Mouse (Mus musculus) adrenal gland, postnatal 4 days (tissue): Measurements from ENCODE around the gene Coro2b. TPM values are rescaled to one million over a fixed set of nuclear protein-coding genes. Genes with fewer than 3 reads are reported as not detected.

Experiments used
- DNase-seq, 2 experiments: peaks; one replicate each; pipeline ENCODE4 v3.0.0; 2021 to 2022; ENCODE audit warnings: low spot score in 2 of 2, mixed read lengths in 2 of 2
- total RNA-seq, 2 experiments: library from RNA; stranded (reverse); gene quantifications; 2 replicates each; pipeline ENCODE4 v1.2.3; 2021

The Coro2b gene
- total RNA-seq, 2 experiments from 2014 or later, result 28.4 to 32.6 TPM

DNA sequence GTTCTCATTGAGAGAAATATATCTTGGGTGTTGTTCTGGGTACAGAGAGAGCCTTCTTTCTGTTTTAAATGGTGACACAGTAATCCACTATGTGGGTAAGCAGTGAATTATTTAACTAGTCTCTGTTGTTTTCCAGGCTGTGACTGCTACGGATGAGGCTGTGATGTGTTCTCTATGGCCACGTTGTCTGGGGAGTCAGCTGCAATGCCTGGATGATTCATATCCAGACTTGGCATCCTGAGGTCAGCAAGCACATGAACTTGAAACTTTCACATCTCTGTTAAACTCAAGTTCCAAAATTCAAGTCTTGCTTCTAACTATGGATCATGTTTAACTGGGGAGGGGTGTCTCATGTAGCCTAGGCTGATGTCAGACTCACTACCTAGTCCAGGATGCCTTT is 142.7 kb downstream of the Coro2b start:
- DNase-seq, result no peak

DNA sequence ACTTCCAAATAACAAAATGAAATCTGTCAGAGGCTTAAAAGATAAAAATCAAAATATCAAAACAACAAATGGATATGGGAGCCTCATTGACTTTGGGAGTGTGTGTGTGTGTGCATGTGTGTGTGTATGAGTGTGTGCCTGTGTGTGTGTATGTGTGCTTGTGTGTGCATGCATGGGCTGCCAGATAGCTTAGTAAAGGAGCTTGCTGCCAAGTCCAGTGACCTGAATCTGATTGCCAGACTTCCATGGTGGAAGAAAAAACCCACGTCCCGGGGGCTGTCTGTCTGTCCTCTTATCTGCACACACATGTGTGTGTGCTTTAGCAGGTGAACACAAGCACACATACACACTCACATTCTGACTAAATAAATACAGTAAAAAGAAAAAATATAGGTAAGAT is 143.3 kb downstream of the Coro2b start:
- no peak for DNase-seq

DNA sequence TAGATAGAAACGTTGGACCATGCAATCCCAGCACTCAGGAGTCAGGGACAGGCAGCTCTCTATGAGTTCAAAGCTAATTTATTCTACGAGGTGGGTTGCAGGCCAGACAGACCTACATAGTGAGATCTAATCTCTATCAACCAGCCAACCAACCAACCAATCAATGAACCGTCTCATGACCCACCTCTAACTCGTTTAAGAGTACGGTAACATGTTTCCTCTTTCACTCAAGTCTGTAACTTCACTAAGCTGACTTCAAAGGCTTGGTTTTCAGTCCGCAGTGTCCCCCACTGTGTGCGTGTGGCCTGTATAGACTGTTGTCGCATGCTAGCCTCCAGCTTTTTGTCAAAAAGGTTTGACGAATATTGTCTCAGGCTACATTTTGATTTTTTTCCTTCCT is 147.1 kb downstream of the Coro2b start:
- DNase-seq, result no peak

DNA sequence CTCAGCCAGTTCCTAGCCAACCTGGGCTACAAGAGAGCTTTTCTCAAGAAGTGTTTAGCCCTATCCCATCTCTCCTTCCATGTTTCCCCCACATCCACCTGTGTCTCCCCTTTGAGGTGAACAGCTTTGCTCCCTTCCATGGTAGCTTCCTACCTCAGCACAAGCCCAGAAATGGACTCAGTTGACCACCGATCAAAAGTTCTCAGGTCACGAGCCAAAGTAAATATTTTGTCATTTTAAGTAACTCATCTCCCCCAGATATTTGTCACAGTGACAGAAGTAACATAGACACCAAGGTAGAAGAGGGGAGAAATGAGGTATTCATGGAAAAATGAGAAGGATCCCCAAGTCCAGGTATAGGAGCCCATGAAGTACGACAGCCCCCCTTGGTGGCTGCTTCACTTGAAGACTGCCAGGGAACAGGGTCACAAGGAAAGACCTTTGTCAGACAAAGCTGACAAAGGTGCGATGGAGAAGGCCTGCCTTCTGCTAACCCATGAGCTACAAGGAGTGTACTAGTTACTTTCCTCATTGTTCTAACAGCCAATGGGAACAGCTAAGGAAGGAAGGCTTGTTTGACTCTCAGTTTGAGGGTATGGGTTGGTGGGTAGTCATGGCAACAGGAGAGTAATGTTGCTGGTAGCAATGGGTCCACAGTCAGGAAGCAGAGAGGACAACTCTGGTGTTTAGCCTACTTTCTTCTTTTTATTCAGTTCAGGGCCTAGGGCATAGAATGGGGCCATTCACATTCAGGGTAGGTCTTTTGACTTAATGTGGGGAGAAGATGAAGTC is 150.9 kb downstream of the Coro2b start:
- DNase-seq, result no peak

DNA sequence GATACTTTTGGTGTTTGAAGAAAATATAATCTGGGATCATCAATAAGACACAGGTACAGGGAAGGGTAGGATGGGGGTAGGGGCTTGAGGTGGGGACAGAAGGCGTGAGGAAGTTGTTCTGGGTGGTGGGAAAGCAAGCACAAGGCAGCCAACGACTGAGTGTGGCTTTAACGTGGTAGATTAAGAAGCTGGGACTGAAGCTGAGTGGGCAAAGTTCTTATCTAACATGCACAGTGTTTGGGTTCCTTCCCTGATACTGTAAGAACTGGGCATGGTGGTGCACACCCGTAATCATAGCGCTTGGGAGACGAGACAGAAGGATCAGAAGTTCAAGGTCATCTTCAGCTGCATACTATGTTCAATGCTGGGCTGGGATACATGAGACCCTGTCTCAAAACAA is 151.8 kb downstream of the Coro2b start:
- DNase-seq, result no peak

DNA sequence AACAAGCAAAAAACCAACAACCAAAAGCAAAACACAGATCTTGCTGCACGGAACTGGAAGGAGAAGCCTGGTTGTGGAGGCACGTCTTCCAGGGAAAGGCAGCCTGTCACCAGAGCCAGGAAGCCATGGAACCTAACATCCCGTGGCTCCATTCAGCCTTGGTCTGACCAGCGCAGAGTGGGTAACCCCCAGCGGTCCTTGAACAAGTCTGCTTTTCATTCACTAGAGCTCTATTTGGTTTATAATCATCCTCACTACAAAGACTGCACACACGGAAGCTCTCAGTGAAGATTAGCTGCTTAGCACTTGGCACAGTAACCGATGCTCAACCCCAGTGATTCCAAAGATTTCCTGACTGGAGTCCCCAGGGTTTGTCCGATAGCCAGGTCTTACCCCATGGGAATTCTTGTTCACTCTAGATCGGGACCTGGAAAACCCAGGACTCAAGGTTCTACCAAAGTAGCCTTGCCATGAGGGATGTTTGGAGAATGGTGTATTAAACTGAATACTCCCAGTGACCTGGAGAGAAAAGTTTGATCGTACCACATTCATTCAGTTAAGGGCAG is 154.2 kb downstream of the Coro2b start:
- DNase-seq, result no peak

DNA sequence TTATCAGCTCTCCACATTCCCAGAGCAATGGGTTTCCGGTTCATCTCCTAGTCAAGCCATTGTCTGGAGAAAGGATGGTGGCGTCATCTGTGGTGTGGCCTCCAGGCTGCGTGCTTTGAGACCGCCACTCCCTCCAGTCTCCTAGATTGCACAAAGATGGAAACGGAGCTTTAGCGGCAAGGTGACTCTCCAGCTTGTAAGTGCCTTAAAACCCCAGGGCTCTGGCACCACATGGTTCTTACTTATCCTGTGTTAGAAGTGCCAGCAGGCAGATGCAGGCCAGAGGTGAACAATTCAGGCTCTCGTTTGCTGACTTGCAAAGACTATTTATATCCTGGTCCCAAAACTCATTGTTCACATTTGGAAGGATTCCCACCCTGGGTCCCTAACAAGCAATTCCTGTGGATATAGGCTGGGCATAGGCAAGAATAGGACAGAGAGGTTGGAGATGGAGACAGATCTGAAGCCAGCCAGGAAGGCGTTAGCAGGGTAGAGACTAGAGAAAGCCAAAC is 155.4 kb downstream of the Coro2b start:
- no peak for DNase-seq

DNA sequence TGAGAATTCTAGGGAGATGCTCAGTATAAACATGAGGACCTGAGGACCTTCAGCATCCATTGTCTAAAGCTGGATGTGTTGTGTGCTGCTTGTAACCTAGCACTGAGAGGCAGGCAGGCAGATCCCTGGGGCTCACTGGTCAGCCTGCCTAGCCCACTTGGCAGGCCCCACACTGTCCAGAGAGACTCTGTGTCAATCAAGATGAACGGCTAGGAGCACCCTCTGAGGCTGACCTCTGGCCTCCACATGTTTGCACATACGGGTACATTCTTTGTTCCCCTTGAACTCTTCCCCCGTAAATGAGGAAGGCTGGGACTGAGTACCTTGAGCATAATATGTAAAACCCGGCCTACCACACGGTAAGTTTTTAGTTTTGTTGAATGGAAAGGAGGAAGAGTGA is 156.5 kb downstream of the Coro2b start:
- no peak for DNase-seq

DNA sequence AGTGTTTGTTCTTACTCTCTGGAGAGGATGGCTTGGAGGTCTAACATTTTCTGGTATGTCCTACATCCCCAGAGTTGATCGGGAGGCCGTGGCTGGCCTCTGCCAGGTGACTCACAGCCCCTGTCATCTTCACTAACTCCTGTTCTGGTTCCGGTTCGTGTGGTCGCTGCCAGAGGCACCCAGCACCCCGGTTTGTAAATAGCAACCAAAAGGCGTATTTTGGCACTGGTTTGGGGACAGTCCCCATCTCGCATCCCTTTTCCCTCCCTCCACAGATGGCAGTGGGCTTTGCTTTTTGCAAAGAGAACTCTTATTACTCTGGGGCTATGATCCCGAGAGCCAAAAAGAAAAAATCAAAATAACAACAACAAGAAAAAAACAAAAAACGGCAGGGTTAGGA is 158.9 kb downstream of the Coro2b start:
- DNase-seq, result no peak

DNA sequence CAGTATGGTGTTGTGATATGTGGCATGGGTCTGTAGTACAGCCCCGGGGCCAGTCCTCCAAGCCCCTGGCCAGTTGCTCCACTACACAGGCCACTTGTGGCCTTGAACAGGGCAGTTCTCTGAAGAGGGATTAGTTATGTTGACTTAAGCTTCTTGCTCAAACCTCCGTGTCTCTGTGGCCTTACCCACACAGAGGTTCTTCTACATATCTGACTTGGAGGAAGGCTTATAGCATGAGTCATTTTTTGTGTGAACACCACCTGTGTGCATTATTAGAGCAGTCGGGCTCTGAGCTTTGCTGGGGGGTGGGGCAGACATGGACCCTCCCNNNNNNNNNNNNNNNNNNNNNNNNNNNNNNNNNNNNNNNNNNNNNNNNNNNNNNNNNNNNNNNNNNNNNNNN is 162.6 kb downstream of the Coro2b start:
- DNase-seq, result no peak

DNA sequence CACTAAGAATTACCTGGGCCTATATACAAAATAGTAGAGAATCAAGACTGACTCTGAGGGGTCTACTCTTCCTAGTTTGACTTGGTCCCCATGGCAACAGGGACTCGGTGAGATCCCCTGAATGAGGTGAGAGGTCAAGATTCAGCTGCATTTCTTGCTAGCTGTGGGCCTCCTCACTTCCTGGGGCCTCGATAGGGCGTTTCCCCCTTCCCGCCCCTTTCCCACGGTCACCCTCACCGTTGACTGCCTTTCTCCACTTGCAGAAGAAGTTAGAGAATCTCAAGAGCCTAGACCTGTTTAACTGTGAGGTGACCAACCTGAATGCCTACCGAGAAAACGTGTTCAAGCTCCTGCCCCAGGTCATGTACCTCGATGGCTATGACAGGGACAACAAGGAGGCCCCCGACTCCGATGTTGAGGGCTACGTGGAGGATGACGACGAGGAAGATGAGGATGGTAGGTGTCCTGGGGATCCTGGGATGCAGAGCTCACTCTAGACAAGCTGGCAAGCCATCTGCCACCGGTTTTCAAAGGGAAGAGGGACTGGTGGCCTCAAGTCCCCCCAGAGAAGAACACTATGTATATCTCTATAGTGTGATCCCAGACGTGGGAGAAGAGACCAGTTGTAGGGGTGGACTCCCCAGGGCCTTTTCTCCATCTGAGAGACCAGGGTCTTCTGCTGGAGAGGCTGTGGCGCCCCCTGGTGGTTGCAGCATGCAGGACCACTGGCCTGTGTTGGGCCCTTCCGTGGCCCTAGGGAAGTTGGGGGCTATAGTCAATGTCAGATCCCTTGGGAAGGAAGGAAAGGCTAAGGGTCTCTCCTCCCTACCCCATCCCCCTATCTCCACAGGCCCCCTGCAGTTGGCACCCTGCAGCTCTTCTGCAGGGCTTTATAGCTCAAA is 163.4 kb downstream of the Coro2b start:
- DNase-seq, result peak; percentile 64 to 68

DNA sequence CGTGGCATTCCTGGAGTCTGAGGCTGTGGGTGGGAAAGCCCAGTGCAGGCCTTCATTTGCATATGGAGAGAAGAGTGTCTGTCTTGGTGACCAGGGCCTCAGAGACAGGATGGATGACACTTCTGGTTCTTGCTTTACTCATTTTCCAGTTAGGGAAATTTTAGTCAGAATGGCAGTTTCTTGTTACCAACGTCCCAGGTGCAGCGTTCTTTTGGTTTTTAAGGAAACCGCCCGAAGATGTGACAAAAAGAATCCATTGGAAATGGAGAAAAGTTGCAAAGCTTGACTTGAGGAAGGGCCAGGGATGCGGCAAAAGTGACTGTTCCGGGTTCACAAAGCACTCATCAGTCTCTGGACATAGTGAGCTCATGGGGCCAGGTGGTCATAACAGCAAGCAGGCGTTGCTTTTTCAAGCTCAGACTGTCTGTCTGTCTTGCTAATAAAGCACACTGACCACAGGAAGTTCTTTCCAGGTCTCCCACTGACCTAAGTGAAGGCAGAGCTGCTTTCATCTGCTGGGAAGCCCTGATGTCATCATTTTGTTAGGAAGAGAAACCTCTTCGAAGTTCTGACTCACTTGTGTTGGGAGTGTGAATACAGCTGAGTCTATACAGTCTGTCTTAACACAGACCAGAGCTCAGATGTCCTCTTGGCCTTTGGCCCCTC is 164.2 kb downstream of the Coro2b start:
- DNase-seq, result no peak

DNA sequence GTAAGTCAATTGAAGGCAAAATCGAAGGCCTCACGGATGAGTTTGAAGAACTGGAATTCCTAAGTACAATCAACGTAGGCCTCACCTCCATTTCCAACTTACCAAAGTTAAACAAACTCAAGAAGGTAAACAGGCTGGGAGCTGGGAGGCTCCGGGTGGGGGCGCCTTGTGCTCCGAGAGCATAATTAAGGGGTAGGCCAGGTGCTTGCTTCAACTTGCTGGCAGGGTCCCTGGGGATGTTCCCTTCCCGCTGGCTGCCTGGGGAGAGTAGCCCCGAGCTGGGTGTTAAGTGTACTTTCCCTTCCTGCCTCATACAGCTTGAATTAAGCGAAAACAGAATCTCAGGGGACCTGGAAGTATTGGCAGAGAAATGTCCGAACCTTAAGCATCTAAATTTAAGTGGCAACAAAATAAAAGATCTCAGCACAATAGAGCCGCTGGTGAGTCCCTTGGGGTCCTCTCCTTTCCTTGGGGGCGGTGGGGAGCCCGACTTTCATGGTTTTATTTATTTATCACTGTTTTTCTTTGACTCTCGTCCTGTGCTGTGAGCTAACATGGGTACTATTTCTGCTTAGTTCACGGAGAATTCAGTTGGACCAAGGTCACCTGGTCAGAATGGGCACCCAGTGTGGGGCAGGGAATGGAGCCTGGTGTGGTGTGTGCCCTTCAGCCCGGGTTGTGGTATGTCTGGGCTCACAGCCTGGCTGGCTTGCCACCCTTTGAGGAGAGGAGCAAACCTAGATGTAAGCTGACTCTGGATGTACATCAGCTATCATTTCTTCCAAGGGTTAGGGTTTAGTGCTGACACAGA is 164.9 kb downstream of the Coro2b start:
- DNase-seq, result no peak

DNA sequence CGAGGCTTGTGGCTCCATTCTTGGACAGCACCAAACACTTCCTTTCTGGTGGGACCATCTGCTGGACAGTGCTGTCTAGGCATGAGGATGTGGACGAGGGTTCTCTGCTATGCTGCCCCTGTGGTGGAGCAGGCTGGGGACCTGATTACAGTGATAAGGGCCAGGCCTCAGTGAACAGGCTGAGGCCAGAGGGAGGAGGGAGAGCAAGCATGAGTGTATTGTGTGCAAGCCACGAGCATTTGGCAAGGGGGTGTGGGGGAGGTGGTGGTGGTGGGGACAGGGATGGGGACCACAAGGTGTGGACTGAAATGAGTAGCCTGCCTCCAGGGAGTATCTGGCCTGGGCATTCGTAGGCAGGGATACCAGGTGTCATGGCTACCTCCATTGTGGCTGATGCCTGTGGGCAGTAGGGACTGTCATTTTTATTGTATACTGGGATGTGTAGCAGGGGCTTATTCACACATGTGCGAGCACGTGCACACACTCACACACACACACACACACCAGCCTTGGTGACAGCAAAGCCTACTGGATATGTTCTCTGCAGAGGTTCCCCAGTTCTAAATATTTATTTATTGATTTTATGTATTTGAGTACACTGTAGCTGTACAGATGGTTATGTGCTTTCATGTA is 166.1 kb downstream of the Coro2b start:
- no peak for DNase-seq

DNA sequence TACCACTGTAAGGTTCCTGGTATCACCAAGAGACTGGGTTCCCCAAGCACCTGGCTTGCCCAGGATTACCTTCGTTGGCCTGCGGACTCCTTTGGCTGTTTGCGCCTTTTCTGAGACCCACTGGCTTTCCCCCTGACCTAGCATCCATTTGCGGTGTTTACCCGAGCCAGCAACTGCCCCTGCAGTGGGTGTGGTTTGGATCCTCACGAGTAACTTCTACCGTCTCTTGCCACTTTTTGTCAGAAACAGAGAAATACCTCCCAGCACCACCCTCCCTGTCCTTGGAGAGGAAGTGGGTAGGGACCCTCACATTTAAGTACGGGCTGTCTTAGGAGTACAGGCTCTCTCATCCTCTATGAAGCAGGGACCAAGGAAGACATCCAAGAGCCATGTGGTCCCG is 166.7 kb downstream of the Coro2b start:
- no peak for DNase-seq

Other genes starting within 250 kb of the Coro2b start
- 100 to 1,000 TPM; 437 to 471 TPM for gene Anp32a, start 195.8 kb downstream of the Coro2b start, total RNA-seq
- gene Itga11, start 140.8 kb upstream of the Coro2b start, total RNA-seq, result 1 to 10 TPM; 2.3 to 2.9 TPM